Mouse (Mus musculus) liver, adult 2 months (tissue): Measurements from ENCODE around the gene Paxbp1. TPM values are rescaled to one million over a fixed set of nuclear protein-coding genes. Genes with fewer than 3 reads are reported as not detected.
A peak's percentile ranks its signal among the peaks of the same experiment; 100 is the strongest.

ENCODE experiments used
- DNase-seq: peaks from one replicate; pipeline ENCODE4 v3.0.0-alpha.2; 2011; ENCODE audit warnings: low read depth, low spot score; ENCODE audit errors: extremely low read depth
- H3K27ac ChIP-seq: fragments of 200-500 bp; replicated peaks from 2 replicates; pipeline ENCODE4 v1.5.1; 2012; ENCODE audit warnings: low read depth, mild to moderate bottlenecking, control low read depth, inconsistent platforms, low read length; ENCODE audit not compliant: insufficient read depth
- H3K27me3 ChIP-seq: fragments of 200-500 bp; 2 replicates; pipeline ENCODE4 v1.6.1; 2012; ENCODE audit warnings: mild to moderate bottlenecking, moderate library complexity, low read length, inconsistent platforms; ENCODE audit not compliant: control insufficient read depth, insufficient read depth
- H3K36me3 ChIP-seq: fragments of 200-500 bp; 2 replicates; pipeline ENCODE4 v1.6.1; 2012; ENCODE audit warnings: low read length, inconsistent platforms; ENCODE audit not compliant: control insufficient read depth, insufficient read depth
- H3K4me1 ChIP-seq: fragments of 200-500 bp; 2 replicates; pipeline ENCODE4 v1.6.1; 2011; ENCODE audit warnings: low read length; ENCODE audit not compliant: control insufficient read depth, insufficient read depth
- H3K4me3 ChIP-seq: fragments of 200-500 bp; 2 replicates; pipeline ENCODE4 v1.5.1; 2011; ENCODE audit warnings: low read depth, mild to moderate bottlenecking, control low read depth, low read length, moderate library complexity; ENCODE audit not compliant: insufficient read depth
- H3K79me2 ChIP-seq: fragments of 200-500 bp; 2 replicates; pipeline ENCODE4 v1.6.1; 2012; ENCODE audit warnings: inconsistent platforms, mild to moderate bottlenecking, low read length, moderate library complexity; ENCODE audit not compliant: control insufficient read depth, insufficient read depth
- H3K9ac ChIP-seq: fragments of 200-500 bp; 2 replicates; pipeline ENCODE4 v1.6.1; 2012; ENCODE audit warnings: low read depth, mild to moderate bottlenecking, control low read depth, inconsistent platforms, low read length
- CTCF ChIP-seq: fragments of 200-500 bp; IDR thresholded peaks from 2 replicates; pipeline ENCODE4 v1.5.1; 2011; ENCODE audit warnings: low read depth, low read length, control low read depth
- POLR2A ChIP-seq: fragments of 200-500 bp; IDR thresholded peaks from 2 replicates; pipeline ENCODE4 v1.6.1; 2011; ENCODE audit warnings: low read length, control low read depth; ENCODE audit not compliant: insufficient read depth; ENCODE audit errors: extremely low read depth
- WGBS: fragments of 180-500 bp; shearing (Covaris S2); methylation state at CpG from one replicate; pipeline ENCODE4 v1.1.7; 2018; 5-methylcytosine and 5-hydroxymethylcytosine counted together
- polyA plus RNA-seq: library from polyadenylated mRNA; depleted of rRNA; stranded (reverse); fragments of >200 nt; gene quantifications from 2 replicates; pipeline ENCODE4 v1.2.3, GENCODE M21; 2012
- total RNA-seq: library from RNA; depleted of rRNA; stranded (reverse); fragments of >200 nt; gene quantifications from 2 replicates; pipeline ENCODE4 v1.2.3, GENCODE M21; 2014

The Paxbp1 gene
- total and polyA plus RNA-seq, 2 experiments = 8.1 to 26.1 TPM

DNA sequence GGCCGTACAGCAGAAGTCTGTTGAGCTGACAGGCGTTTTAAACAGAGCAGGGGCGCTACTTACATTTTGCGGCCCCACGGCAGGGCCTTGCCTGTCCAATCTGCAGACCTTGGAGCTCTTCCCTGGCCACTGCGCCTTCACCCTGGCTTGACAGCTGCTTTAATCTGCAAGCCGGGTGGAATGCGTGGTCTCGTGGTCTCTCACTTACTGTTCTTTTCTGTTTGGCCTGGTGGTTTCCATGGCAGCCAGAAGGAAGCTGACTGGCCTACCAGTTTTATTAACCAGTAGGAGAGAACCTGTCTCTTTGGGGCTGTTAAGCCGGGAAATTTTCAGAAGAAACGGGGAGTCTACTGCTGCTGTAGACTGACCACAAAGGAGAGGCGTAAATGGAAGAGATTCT lies 24.6 kb upstream of the Paxbp1 start:
- no peaks in the 10 kb centered on the region for H3K27me3 ChIP-seq
- no peaks in the 10 kb centered on the region for H3K4me1 ChIP-seq
- H3K4me3 ChIP-seq = no peak overlapping the region
- TF ChIP-seq CTCF = no peak
- TF ChIP-seq POLR2A = no peak
- no peaks in the 10 kb centered on the region for H3K36me3 ChIP-seq
- H3K9ac ChIP-seq = no peak overlapping the region
- no peak overlapping the region for H3K27ac ChIP-seq
- DNase-seq = no peak
- H3K79me2 ChIP-seq = no peaks in the 10 kb centered on the region
- 65% methylated on average over 12 of the region's 12 CpGs for WGBS

DNA sequence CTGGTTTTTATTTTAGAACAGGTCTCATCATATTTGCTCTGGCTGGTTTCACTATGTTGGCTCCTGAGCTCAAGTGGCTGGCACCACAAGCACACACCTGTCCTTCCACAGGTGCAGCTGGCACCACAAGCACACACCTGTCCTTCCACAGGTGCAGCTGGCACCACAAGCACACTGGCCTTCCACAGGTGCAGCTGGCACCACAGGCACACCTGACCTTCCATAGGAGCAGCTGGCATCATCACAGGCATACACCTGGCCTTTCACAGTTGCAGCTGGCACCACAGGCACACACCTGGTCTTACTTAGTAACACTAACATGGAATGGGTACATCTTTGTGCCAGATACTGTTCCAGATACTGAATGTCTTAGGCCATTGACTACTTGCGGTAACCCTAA lies 22.8 kb upstream of the Paxbp1 start:
- no peak for TF ChIP-seq POLR2A
- no peak for TF ChIP-seq CTCF
- 96% methylated on average over 1 of the region's 1 CpGs for WGBS

DNA sequence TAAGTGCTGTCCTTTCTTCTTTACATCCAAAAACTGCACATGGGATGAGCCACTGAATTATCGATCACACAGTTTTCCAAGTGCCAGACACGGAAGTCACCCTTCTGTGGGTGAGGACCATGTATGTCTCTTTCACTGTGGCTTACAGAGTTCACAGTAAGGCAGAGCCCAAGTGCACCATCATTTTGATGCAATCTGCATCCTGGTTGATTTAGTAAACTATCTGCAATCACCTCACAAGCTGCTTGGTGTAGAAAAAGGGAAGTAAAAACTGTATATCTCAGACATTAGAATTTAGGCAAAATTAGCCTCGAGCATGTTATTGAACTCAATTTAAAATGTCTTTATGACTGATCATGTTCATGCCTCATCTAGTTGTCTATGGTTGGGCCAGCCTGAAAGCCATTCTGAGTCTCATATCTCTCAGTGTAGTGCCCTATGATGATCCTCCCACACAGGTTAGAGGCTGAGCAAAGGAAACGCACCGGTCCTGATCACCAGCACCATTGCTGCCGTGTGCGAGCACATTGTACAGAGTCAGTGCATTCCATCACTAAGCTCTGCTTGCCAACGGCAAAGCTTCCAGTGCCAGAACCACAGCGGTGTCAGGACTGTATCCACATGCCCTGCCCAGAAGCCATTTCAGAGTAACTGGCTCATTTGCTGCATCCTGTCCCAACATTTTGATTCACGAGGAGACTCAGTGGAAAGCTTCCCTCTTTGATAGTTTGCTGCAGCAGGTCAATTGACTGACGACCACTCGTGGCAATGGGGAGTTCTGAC lies 20.4 kb upstream of the Paxbp1 start:
- TF ChIP-seq CTCF (no peak), POLR2A (no peak)
- H3K27me3 ChIP-seq = no peaks in the 10 kb centered on the region

More for the DNA sequence above, 22.8 kb upstream of the Paxbp1 start:
- no peak overlapping the region for H3K9ac ChIP-seq
- H3K27me3 ChIP-seq = no peaks in the 10 kb centered on the region
- DNase-seq = no peak
- no peak overlapping the region for H3K4me3 ChIP-seq
- H3K4me1 ChIP-seq = no peaks in the 10 kb centered on the region
- H3K36me3 ChIP-seq = no peaks in the 10 kb centered on the region
- H3K27ac ChIP-seq = no peak overlapping the region
- no peaks in the 10 kb centered on the region for H3K79me2 ChIP-seq

DNA sequence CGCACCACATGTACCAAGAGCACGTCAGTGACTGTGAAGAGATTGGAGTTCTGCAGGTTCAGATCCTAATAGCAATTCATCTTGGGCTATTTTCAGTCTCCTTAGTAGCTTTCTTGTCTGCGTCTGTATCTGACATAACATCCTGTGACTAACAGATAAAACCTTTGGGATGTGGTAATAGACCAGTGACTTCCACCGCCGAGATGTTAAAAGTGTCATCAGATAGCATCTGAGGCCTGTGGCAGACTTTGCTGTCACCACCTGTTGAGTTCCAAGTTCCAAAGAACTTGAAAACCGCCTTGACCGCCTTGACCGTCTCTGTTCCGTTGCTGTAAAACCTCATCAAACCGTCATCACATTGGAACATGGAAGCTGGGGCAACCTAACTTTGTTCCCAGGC lies 19.4 kb upstream of the Paxbp1 start:
- Histone ChIP-seq H3K9ac (no peak overlapping the region), H3K4me1 (no peaks in the 10 kb centered on the region), H3K27ac (no peak overlapping the region), H3K79me2 (no peaks in the 10 kb centered on the region), H3K27me3 (no peaks in the 10 kb centered on the region), H3K36me3 (no peaks in the 10 kb centered on the region), H3K4me3 (no peak overlapping the region)
- WGBS = 89% methylated on average over 10 of the region's 10 CpGs
- no peak for TF ChIP-seq CTCF
- no peak for TF ChIP-seq POLR2A
- DNase-seq = no peak

More for the DNA sequence above, 20.4 kb upstream of the Paxbp1 start:
- Histone ChIP-seq H3K27ac (no peak overlapping the region), H3K79me2 (no peaks in the 10 kb centered on the region), H3K4me1 (no peaks in the 10 kb centered on the region), H3K9ac (no peak overlapping the region), H3K36me3 (no peaks in the 10 kb centered on the region), H3K4me3 (no peak overlapping the region)
- no peak for DNase-seq
- WGBS = 84% methylated on average over 12 of the region's 12 CpGs

DNA sequence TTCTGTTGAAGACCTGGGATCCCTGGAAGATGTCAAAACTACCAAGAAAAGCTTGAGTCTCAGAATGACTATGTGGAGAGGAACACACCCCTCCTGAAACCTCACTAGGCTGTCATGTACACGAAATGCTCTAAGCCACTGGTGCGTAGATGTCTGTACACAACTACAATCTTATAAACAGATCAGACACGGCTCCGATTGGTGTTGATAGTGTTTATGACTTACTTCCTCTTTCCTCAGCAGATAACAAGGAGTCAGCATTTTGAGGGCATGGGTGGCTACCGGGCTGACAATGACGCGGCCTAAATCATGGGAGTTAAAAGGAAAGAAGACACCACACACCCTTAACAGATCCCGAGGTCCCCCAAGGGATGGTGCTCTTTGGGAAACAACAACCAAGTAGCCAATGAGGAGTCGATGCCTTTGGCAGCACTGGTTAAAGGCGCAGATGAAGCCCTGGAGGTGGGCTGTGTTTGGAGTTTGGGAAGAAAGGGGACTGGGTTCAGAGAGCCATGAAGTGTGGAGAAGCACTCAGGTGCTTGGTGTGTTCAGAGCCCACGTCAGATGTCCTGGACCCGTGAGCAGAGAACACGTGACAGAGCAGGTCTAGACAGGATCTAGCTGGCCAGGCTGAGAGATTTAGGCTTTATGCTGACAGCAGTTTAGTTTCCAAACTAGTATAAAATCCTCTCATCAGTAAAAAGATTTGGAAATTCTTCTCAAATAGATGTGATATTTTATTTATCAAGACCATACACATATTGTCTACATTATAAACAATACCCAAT lies 17.4 kb upstream of the Paxbp1 start:
- Histone ChIP-seq H3K27ac (no peak overlapping the region), H3K36me3 (no peaks in the 10 kb centered on the region), H3K79me2 (no peaks in the 10 kb centered on the region), H3K27me3 (no peaks in the 10 kb centered on the region), H3K4me3 (no peak overlapping the region), H3K9ac (no peak overlapping the region), H3K4me1 (no peaks in the 10 kb centered on the region)
- no peak for TF ChIP-seq POLR2A
- TF ChIP-seq CTCF = no peak
- 77% methylated on average over 13 of the region's 13 CpGs for WGBS
- DNase-seq = peak; percentile 11
